Mouse (Mus musculus) cerebellum, adult 2 months (tissue): ENCODE data around the gene Ctnnbl1.

Experiments
- CTCF ChIP-seq: fragments of 200-500 bp; IDR thresholded peaks from 2 replicates; pipeline ENCODE4 v1.5.1; 2011; ENCODE audit warnings: low read depth, mild to moderate bottlenecking, control low read depth, low read length, moderate library complexity, borderline replicate concordance; ENCODE audit not compliant: insufficient read depth
- POLR2A ChIP-seq: fragments of 200-500 bp; IDR thresholded peaks from 2 replicates; pipeline ENCODE4 v1.6.1; 2011; ENCODE audit warnings: low read length, control low read depth, borderline replicate concordance; ENCODE audit not compliant: insufficient read depth

GRCm38 (mm10) chr2:157784238-157784637, 47.0 kb downstream of the Ctnnbl1 start:
- no peak for TF ChIP-seq CTCF
- TF ChIP-seq POLR2A, result no peak
